Mouse (Mus musculus) cerebellum, postnatal 10 days (tissue): ENCODE results near the gene Tmem184c.
A peak's percentile ranks its signal among the peaks of the same experiment; 100 is the strongest.

Experiments used
- DNase-seq, 2 experiments: peaks; one replicate each; pipeline ENCODE4 v3.0.0; 2021; ENCODE audit warnings: mixed read lengths in 2 of 2

Gene Tmem184c

GRCm38 (mm10) chr8:77610374-77610969, at the start of gene Tmem184c:
Gene Tmem184c, minus strand, starts transcription at chr8:77610698.
- DNase-seq = peak; percentile 99

GRCm38 (mm10) chr8:77659534-77660080, 49.1 kb upstream of the Tmem184c start:
- no peak for DNase-seq

- no peak for DNase-seq
These were observed 47.9 kb upstream of the Tmem184c start for GRCm38 (mm10) chr8:77658356-77658755.

GRCm38 (mm10) chr8:77650646-77651190, 40.2 kb upstream of the Tmem184c start:
- DNase-seq = no peak

- DNase-seq = no peak
These were observed 29.8 kb upstream of the Tmem184c start for GRCm38 (mm10) chr8:77640093-77640839.

GRCm38 (mm10) chr8:77637593-77637992, 27.1 kb upstream of the Tmem184c start:
- no peak for DNase-seq

GRCm38 (mm10) chr8:77634035-77634434, 23.5 kb upstream of the Tmem184c start:
- no peak for DNase-seq

GRCm38 (mm10) chr8:77633211-77633610, 22.7 kb upstream of the Tmem184c start:
- no peak for DNase-seq

- DNase-seq = peak; percentile 15 to 28
These were observed 20.2 kb upstream of the Tmem184c start for GRCm38 (mm10) chr8:77630691-77631090.

GRCm38 (mm10) chr8:77629858-77630537, 19.5 kb upstream of the Tmem184c start:
- peak; percentile 90 to 93 for DNase-seq

GRCm38 (mm10) chr8:77623677-77624209, 13.2 kb upstream of the Tmem184c start:
- DNase-seq = no peak

GRCm38 (mm10) chr8:77617916-77618315, 7.4 kb upstream of the Tmem184c start:
- peak; percentile 76 to 78 for DNase-seq

GRCm38 (mm10) chr8:77609621-77610020, 877 bp downstream of the Tmem184c start:
- DNase-seq = no peak

GRCm38 (mm10) chr8:77584174-77584573, 26.3 kb downstream of the Tmem184c start:
- DNase-seq = no peak

- DNase-seq = no peak
These were observed 32.8 kb downstream of the Tmem184c start for GRCm38 (mm10) chr8:77577674-77578073.

- DNase-seq = no peak
These were observed 36.3 kb downstream of the Tmem184c start for GRCm38 (mm10) chr8:77574229-77574628.

- no peak for DNase-seq
These were observed 49.1 kb downstream of the Tmem184c start for GRCm38 (mm10) chr8:77561441-77561840.

- DNase-seq = no peak
These were observed 58.0 kb downstream of the Tmem184c start for GRCm38 (mm10) chr8:77552491-77552890.

- DNase-seq = peak; percentile 55 to 65
These were observed 60.5 kb downstream of the Tmem184c start for GRCm38 (mm10) chr8:77549881-77550580.

GRCm38 (mm10) chr8:77549121-77549706, 61.3 kb downstream of the Tmem184c start, which contains the start of gene Prmt9:
Gene Prmt9, plus strand, starts transcription at chr8:77549397.
- peak; percentile 96 for DNase-seq
